Mouse (Mus musculus): ENCODE results near the gene Msl2. TPM values are rescaled to one million over a fixed set of nuclear protein-coding genes. Genes with fewer than 3 reads are reported as not detected.

The Msl2 gene
- polyA plus RNA-seq, 1 experiment from 2014 or later = 6.7 TPM

GRCm38 (mm10) chr9:101104931-101105330, 31.0 kb downstream of the Msl2 start:
- Histone ChIP-seq H3K4me3 (no peak overlapping the region), H3K4me1 (no peaks in the 10 kb centered on the region), H3K27ac (replicated peaks) (no peak overlapping the region), H3K27me3 (no peaks in the 10 kb centered on the region), H3K9me3 (no peaks in the 10 kb centered on the region), H3K9ac (replicated peaks) (no peak overlapping the region), H3K4me2 (replicated peaks) (no peak overlapping the region), H3K36me3 (peaks cover 40% of the 10 kb centered on the region)
- 88% methylated on average over 11 of the region's 11 CpGs for WGBS
- no peak for ATAC-seq (replicated peaks)

- Histone ChIP-seq H3K4me1 (no peaks in the 10 kb centered on the region), H3K9ac (replicated peaks) (no peak overlapping the region), H3K4me2 (replicated peaks) (no peak overlapping the region), H3K27ac (replicated peaks) (no peak overlapping the region), H3K27me3 (no peaks in the 10 kb centered on the region), H3K4me3 (no peak overlapping the region), H3K36me3 (peaks cover 36% of the 10 kb centered on the region), H3K9me3 (no peaks in the 10 kb centered on the region)
- ATAC-seq (replicated peaks) = no peak
- 94% methylated on average over 6 of the region's 6 CpGs for WGBS
Measured at GRCm38 (mm10) chr9:101105735-101106134, 31.8 kb downstream of the Msl2 start.

- Histone ChIP-seq H3K27me3 (no peaks in the 10 kb centered on the region), H3K9me3 (no peaks in the 10 kb centered on the region), H3K4me2 (replicated peaks) (no peak overlapping the region), H3K4me3 (no peak overlapping the region), H3K4me1 (no peaks in the 10 kb centered on the region), H3K9ac (replicated peaks) (no peak overlapping the region), H3K36me3 (peaks cover 22% of the 10 kb centered on the region), H3K27ac (replicated peaks) (no peak overlapping the region)
- WGBS = 81% methylated on average over 3 of the region's 3 CpGs
- ATAC-seq (replicated peaks) = no peak
Measured at GRCm38 (mm10) chr9:101107386-101107785, 33.5 kb downstream of the Msl2 start.

DNA sequence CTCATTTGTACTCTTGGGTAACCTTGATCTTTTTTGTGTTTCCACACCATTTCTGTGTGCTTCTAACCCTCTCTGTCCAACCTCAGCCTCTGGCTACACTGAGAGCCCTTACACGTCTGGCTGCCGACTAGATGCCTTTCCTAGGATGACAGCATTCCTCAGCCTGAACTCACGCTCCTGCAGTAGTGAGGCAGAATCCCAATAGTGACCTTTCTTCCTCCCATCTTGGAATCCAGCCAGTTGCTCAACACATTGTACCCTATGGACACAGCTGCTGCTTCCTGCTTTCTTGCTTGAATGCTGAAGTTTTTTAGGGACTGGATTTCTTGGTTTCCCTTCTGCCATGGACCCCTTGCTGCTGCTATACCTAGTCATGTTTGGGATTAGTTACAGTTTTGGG, 36.1 kb downstream of the Msl2 start:
- peaks cover 19% of the 10 kb centered on the region for H3K36me3 ChIP-seq
- no peak overlapping the region for H3K27ac ChIP-seq (replicated peaks)
- WGBS = 42% methylated on average over 3 of the region's 3 CpGs
- H3K4me3 ChIP-seq = no peak overlapping the region
- ATAC-seq (replicated peaks) = no peak
- H3K9me3 ChIP-seq = no peaks in the 10 kb centered on the region
- H3K27me3 ChIP-seq = no peaks in the 10 kb centered on the region
- no peak overlapping the region for H3K9ac ChIP-seq (replicated peaks)
- no peak overlapping the region for H3K4me2 ChIP-seq (replicated peaks)
- H3K4me1 ChIP-seq = no peaks in the 10 kb centered on the region

GRCm38 (mm10) chr9:101113317-101113716, 39.4 kb downstream of the Msl2 start:
- Histone ChIP-seq H3K27me3 (no peaks in the 10 kb centered on the region), H3K9me3 (no peaks in the 10 kb centered on the region), H3K9ac (replicated peaks) (no peak overlapping the region), H3K4me2 (replicated peaks) (no peak overlapping the region), H3K36me3 (0 out of 2 replicates have a peak, but pooled peaks cover 4% of the 10 kb centered on the region), H3K4me1 (no peaks in the 10 kb centered on the region), H3K4me3 (no peak overlapping the region), H3K27ac (replicated peaks) (no peak overlapping the region)
- ATAC-seq (replicated peaks) = no peak
- 90% methylated on average over 4 of the region's 4 CpGs for WGBS

- no peaks in the 10 kb centered on the region for H3K9me3 ChIP-seq
- no peak for ATAC-seq (replicated peaks)
- 89% methylated on average over 8 of the region's 8 CpGs for WGBS
- 0 out of 2 replicates have a peak, but pooled peaks cover 4% of the 10 kb centered on the region for H3K36me3 ChIP-seq
- H3K27me3 ChIP-seq = no peaks in the 10 kb centered on the region
- no peak overlapping the region for H3K4me2 ChIP-seq (replicated peaks)
- no peak overlapping the region for H3K27ac ChIP-seq (replicated peaks)
- no peak overlapping the region for H3K9ac ChIP-seq (replicated peaks)
- H3K4me1 ChIP-seq = no peaks in the 10 kb centered on the region
- no peak overlapping the region for H3K4me3 ChIP-seq
Measured at GRCm38 (mm10) chr9:101114182-101114884, 40.4 kb downstream of the Msl2 start.

DNA sequence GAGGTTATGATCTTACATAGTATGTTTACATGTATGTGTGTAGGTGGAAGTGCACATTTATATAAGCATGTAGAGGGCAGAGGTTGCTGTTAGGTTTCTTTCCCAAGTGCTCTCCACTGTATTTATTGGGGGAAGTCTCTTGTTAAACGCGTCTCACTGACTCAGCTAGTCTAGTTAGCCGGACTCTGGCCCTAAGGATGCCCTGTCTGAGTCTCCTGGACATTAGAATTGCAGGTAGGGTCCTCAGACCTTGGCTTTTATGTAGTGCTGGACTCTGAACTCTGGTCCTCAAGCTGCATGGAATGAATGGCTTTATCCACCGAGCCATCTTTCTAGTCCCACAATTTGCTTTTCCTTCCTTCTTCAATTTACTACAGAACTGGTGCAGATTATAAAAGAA, 69.7 kb downstream of the Msl2 start:
- 91% methylated on average over 4 of the region's 4 CpGs for WGBS

GRCm38 (mm10) chr9:101152872-101153271, 79.0 kb downstream of the Msl2 start:
- no peaks in the 10 kb centered on the region for H3K9me3 ChIP-seq
- 75% methylated on average over 5 of the region's 5 CpGs for WGBS
- no peak for ATAC-seq (replicated peaks)

More for the DNA sequence above, 69.7 kb downstream of the Msl2 start:
- Histone ChIP-seq H3K4me2 (replicated peaks) (no peak overlapping the region), H3K4me1 (no peaks in the 10 kb centered on the region), H3K9ac (replicated peaks) (no peak overlapping the region), H3K4me3 (no peak overlapping the region), H3K36me3 (peaks cover 25% of the 10 kb centered on the region; the same call in 1 of the 2 replicates), H3K27ac (replicated peaks) (no peak overlapping the region), H3K27me3 (no peaks in the 10 kb centered on the region), H3K9me3 (no peaks in the 10 kb centered on the region)
- no peak for ATAC-seq (replicated peaks)

More at GRCm38 (mm10) chr9:101152872-101153271, 79.0 kb downstream of the Msl2 start:
- H3K27ac ChIP-seq (replicated peaks) = no peak overlapping the region
- no peaks in the 10 kb centered on the region for H3K4me1 ChIP-seq
- no peak overlapping the region for H3K9ac ChIP-seq (replicated peaks)
- peaks cover 4% of the 10 kb centered on the region; the same call in 1 of the 2 replicates for H3K36me3 ChIP-seq
- no peak overlapping the region for H3K4me2 ChIP-seq (replicated peaks)
- H3K4me3 ChIP-seq = no peak overlapping the region
- no peaks in the 10 kb centered on the region for H3K27me3 ChIP-seq

Other genes starting within 250 kb of the Msl2 start
- gene Pccb, start 39.2 kb upstream of the Msl2 start, polyA plus RNA-seq (2015; fragmentation: Nextera tagmentation; extraction: Ambion mirVana) = 21.7 and 22.7 TPM in 2 replicates
- 20.8 and 21.8 TPM in 2 replicates for gene Ppp2r3a, start 177.7 kb downstream of the Msl2 start, polyA plus RNA-seq (2015; fragmentation: Nextera tagmentation; extraction: Ambion mirVana)